Mouse (Mus musculus) hindlimb bud, embryonic 11.5 days (tissue): Measurements from ENCODE around the gene Muc4.

Experiments used
- DNase-seq: peaks from one replicate; pipeline ENCODE4 v3.0.0-alpha.2; 2012; ENCODE audit warnings: low read depth, low spot score; ENCODE audit errors: extremely low spot score

The Muc4 gene

GRCm38 (mm10) chr16:32724259-32724658 is 11.4 kb upstream of the Muc4 start:
- no peak for DNase-seq

GRCm38 (mm10) chr16:32726501-32726900 is 9.2 kb upstream of the Muc4 start:
- DNase-seq, result no peak

- no peak for DNase-seq
Measured at GRCm38 (mm10) chr16:32728240-32728639, 7.4 kb upstream of the Muc4 start.

- DNase-seq, result no peak
Measured at GRCm38 (mm10) chr16:32728730-32729129, 7.0 kb upstream of the Muc4 start.

- DNase-seq, result no peak
Measured at GRCm38 (mm10) chr16:32733213-32733612, 2.5 kb upstream of the Muc4 start.

GRCm38 (mm10) chr16:32736022-32736421 is 336 bp downstream of the Muc4 start:
- DNase-seq, result no peak

- DNase-seq, result no peak
Measured at GRCm38 (mm10) chr16:32740003-32740663, 4.4 kb downstream of the Muc4 start.

GRCm38 (mm10) chr16:32741366-32741765 is 5.7 kb downstream of the Muc4 start:
- no peak for DNase-seq

- DNase-seq, result no peak
Measured at GRCm38 (mm10) chr16:32742712-32743111, 7.0 kb downstream of the Muc4 start.

- DNase-seq, result no peak
Measured at GRCm38 (mm10) chr16:32745852-32746251, 10.2 kb downstream of the Muc4 start.

GRCm38 (mm10) chr16:32750242-32751127 is 14.8 kb downstream of the Muc4 start:
- no peak for DNase-seq

GRCm38 (mm10) chr16:32764550-32764949 is 28.9 kb downstream of the Muc4 start:
- DNase-seq, result no peak

- no peak for DNase-seq
Measured at GRCm38 (mm10) chr16:32764961-32765360, 29.3 kb downstream of the Muc4 start.

GRCm38 (mm10) chr16:32766904-32767303 is 31.2 kb downstream of the Muc4 start:
- no peak for DNase-seq

GRCm38 (mm10) chr16:32776676-32777075 is 41.0 kb downstream of the Muc4 start:
- no peak for DNase-seq

- DNase-seq, result no peak
Measured at GRCm38 (mm10) chr16:32778956-32779355, 43.3 kb downstream of the Muc4 start.

GRCm38 (mm10) chr16:32783324-32784062 is 47.8 kb downstream of the Muc4 start:
- no peak for DNase-seq

GRCm38 (mm10) chr16:32784840-32785239 is 49.2 kb downstream of the Muc4 start:
- no peak for DNase-seq

GRCm38 (mm10) chr16:32790056-32790455 is 54.4 kb downstream of the Muc4 start:
- no peak for DNase-seq

GRCm38 (mm10) chr16:32795177-32795576 is 59.5 kb downstream of the Muc4 start:
- no peak for DNase-seq

- DNase-seq, result no peak
Measured at GRCm38 (mm10) chr16:32796676-32797425, 61.2 kb downstream of the Muc4 start.
